Mouse (Mus musculus) spleen, adult 2 months (tissue): ENCODE results near the gene Lpar1. TPM values are rescaled to one million over a fixed set of nuclear protein-coding genes. Genes with fewer than 3 reads are reported as not detected.

Source experiments
- DNase-seq, 2 experiments: peaks; one replicate each; pipeline versions ENCODE4 v3.0.0 to v3.0.0-alpha.2; 2012 to 2021; ENCODE audit warnings: low spot score in 2 of 2, low read depth in 1 of 2
- H3K27ac ChIP-seq: fragments of 200-500 bp; 2 replicates; pipeline ENCODE4 v1.5.1; 2012; ENCODE audit warnings: low read length, inconsistent platforms; ENCODE audit not compliant: insufficient read depth
- H3K27me3 ChIP-seq: fragments of 200-500 bp; 2 replicates; pipeline ENCODE4 v1.6.1; 2012; ENCODE audit warnings: mild to moderate bottlenecking, moderate library complexity, low read length, inconsistent platforms; ENCODE audit not compliant: control insufficient read depth, insufficient read depth
- H3K36me3 ChIP-seq: fragments of 200-500 bp; 2 replicates; pipeline ENCODE4 v1.6.1; 2012; ENCODE audit warnings: mild to moderate bottlenecking, low read length, inconsistent platforms; ENCODE audit not compliant: control insufficient read depth, insufficient read depth
- H3K4me1 ChIP-seq: fragments of 200-500 bp; 2 replicates; pipeline ENCODE4 v1.6.1; 2011; ENCODE audit warnings: inconsistent platforms; ENCODE audit not compliant: control insufficient read depth, insufficient read depth, insufficient read length
- H3K4me3 ChIP-seq: fragments of 200-500 bp; 2 replicates; pipeline ENCODE4 v1.5.1; 2011; ENCODE audit warnings: mild to moderate bottlenecking, inconsistent platforms; ENCODE audit not compliant: insufficient read depth, insufficient read length; ENCODE audit errors: extremely low read depth
- CTCF ChIP-seq: fragments of 200-500 bp; IDR thresholded peaks from 2 replicates; pipeline ENCODE4 v1.5.1; 2011; ENCODE audit warnings: mild to moderate bottlenecking, inconsistent platforms; ENCODE audit not compliant: insufficient read depth, insufficient read length, insufficient replicate concordance; ENCODE audit errors: extremely low read depth
- POLR2A ChIP-seq: fragments of 200-500 bp; IDR thresholded peaks from 2 replicates; pipeline ENCODE4 v1.6.1; 2011; ENCODE audit warnings: low read depth, low read length, inconsistent platforms
- WGBS: fragments of 180-500 bp; shearing (Covaris S2); methylation state at CpG from one replicate; pipeline ENCODE4 v1.1.7; 2018; 5-methylcytosine and 5-hydroxymethylcytosine counted together
- polyA plus RNA-seq: library from polyadenylated mRNA; depleted of rRNA; stranded (reverse); fragments of >200 nt; gene quantifications from 2 replicates; pipeline ENCODE4 v1.2.3, GENCODE M21; 2012; rRNA removed

The Lpar1 gene
- polyA plus RNA-seq, 1 experiment: 19.7 TPM

GRCm38 (mm10) chr4:58413188-58414185 lies 140.2 kb downstream of the Lpar1 start:
- Histone ChIP-seq H3K36me3 (no peaks in the 10 kb centered on the region), H3K4me1 (no peaks in the 10 kb centered on the region), H3K27me3 (no peaks in the 10 kb centered on the region), H3K4me3 (no peak overlapping the region), H3K27ac (no peak overlapping the region; the same call in 1 of the 2 replicates)
- DNase-seq: no peak
- TF ChIP-seq CTCF (no peak), POLR2A (no peak)
- WGBS: 81% methylated on average over 13 of the region's 13 CpGs

GRCm38 (mm10) chr4:58401973-58402501 lies 151.7 kb downstream of the Lpar1 start:
- no peak overlapping the region for H3K27ac ChIP-seq
- no peaks in the 10 kb centered on the region for H3K36me3 ChIP-seq
- TF ChIP-seq CTCF: no peak
- no peaks in the 10 kb centered on the region for H3K4me1 ChIP-seq
- no peaks in the 10 kb centered on the region for H3K27me3 ChIP-seq
- WGBS: 67% methylated on average over 4 of the region's 4 CpGs
- no peak for DNase-seq
- H3K4me3 ChIP-seq: no peak overlapping the region

GRCm38 (mm10) chr4:58400861-58401341 lies 152.8 kb downstream of the Lpar1 start:
- no peak for DNase-seq
- Histone ChIP-seq H3K27me3 (no peaks in the 10 kb centered on the region), H3K36me3 (no peaks in the 10 kb centered on the region), H3K4me3 (no peak overlapping the region), H3K27ac (no peak overlapping the region), H3K4me1 (no peaks in the 10 kb centered on the region)
- no peak for TF ChIP-seq POLR2A
- WGBS: 88% methylated on average over 12 of the region's 12 CpGs

Other genes with a start within 250 kb of the Lpar1 start
- gene Olfr267, start 233.8 kb upstream of the Lpar1 start, polyA plus RNA-seq: not detected in 2 replicates